Mouse (Mus musculus) kidney, postnatal 4 days (tissue): ENCODE results near the gene Sept5.
A peak's percentile ranks its signal among the peaks of the same experiment; 100 is the strongest.

Source experiments
- DNase-seq, 2 experiments: peaks; one replicate each; pipeline ENCODE4 v3.0.0; 2021; ENCODE audit warnings: mixed read lengths in 2 of 2

Gene Sept5

GRCm38 (mm10) chr16:18582426-18583148 is 47.2 kb downstream of the Sept5 start:
- DNase-seq, result no peak

GRCm38 (mm10) chr16:18581623-18582205 is 48.0 kb downstream of the Sept5 start:
- peak; percentile 40 to 48 for DNase-seq

- DNase-seq, result peak in 1 of 2 experiments; percentile 29
Measured at GRCm38 (mm10) chr16:18581050-18581622, 48.6 kb downstream of the Sept5 start.

GRCm38 (mm10) chr16:18580389-18580788 is 49.4 kb downstream of the Sept5 start:
- peak; percentile 33 to 45 for DNase-seq

GRCm38 (mm10) chr16:18577599-18578160 is 52.1 kb downstream of the Sept5 start:
- DNase-seq, result no peak

GRCm38 (mm10) chr16:18577071-18577470 is 52.7 kb downstream of the Sept5 start:
- no peak for DNase-seq

GRCm38 (mm10) chr16:18574196-18574595 is 55.6 kb downstream of the Sept5 start:
- DNase-seq, result no peak
